Mouse (Mus musculus): ENCODE data around the gene Cyb5b.

Gene Cyb5b

DNA sequence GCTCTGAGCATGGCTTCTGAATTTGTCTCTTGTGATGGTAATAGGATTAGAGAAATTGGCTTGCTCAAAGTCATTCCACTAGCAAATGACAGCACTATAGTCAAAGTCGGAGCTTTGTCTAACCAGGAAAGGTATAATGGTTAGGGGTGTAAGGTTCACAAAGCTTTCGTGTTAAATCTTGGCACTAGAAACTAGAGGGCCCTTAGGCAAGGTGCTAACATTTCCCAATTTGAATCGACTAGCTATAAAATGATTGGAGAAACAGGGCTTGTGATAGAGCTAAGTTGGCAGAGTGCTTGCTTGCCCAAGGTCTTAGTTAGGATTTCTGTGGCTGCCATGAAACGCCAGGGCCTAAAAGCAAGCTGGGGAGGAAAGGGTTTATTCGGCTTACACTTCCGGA lies 20.4 kb upstream of the Cyb5b start:
- DNase-seq (ENCODE audit: low read depth): no peak

DNA sequence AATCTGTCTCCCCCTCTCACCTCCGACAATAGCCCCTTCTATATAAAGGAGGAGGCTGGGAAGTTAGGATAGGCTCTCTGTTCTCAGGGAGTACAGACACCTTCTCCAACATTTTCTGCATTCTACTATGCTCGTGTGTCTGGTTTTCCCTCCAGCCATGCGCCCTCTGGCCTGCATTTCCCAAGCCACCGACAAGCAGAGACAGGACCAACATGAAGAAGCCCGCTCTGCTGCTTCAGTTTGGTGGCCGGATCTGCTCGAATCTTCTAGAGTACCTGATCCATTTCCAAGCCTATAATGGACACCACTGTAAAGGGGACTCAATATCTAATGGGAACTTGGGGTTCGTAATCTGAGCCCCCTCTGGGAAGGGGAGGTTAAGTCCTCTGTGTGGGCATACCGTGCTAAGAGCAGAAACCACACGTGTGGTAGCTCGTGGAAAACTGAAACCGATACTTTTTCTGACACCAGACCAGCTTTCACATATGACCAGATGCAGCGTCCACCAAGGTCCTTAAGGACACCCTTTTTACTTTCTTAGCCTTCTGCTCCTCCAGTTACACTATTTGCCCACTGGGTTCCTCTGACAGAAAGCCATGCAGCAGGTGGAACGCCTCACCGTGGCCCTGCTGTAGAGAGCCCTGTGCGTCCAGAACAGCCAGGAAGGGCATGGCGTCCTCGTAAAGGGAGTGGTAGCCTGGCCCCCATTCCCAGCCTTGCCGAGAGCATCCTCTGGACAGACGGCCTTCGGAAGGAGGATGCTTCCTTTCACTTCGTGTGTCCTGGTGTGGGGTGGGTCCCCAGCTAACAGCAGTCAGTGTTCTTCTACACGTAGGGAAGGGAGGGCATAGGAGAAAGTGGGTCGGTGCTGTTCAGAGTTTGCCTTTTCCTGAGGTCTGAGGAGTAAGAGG lies 17.6 kb upstream of the Cyb5b start:
- DNase-seq (ENCODE audit: low read depth): no peak

GRCm38 (mm10) chr8:107133881-107134280 lies 16.6 kb upstream of the Cyb5b start:
- no peak for DNase-seq (ENCODE audit: low read depth)

DNA sequence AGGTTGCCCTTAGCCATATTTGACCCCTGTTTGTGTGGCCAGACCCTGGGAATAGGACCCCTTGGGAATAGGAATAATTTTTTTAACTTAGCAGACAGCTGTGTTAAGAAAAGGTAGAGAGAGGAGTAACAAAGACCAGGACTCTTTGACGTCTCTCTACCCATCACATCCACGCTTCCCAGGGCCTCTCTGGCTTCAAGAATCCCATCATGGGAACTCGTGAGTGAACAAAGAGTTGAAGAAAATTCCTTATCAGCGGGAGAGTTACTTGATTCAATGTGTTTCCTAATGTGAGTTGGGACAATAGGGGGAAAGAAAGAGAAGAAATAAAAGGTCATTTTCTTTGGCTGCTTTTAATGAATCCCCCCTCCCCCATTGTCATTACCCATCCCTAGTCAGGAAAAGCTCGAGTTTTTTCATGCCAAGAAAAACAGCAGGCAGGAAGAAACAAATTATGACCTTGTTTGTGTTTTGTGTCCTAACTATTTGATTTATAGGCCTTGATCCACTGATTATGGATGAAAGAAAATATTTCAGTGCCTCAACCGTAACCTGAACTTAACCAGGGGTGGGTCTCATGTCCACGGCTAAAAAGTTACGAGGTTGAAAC lies 14.3 kb upstream of the Cyb5b start:
- no peak for DNase-seq (ENCODE audit: low read depth)

DNA sequence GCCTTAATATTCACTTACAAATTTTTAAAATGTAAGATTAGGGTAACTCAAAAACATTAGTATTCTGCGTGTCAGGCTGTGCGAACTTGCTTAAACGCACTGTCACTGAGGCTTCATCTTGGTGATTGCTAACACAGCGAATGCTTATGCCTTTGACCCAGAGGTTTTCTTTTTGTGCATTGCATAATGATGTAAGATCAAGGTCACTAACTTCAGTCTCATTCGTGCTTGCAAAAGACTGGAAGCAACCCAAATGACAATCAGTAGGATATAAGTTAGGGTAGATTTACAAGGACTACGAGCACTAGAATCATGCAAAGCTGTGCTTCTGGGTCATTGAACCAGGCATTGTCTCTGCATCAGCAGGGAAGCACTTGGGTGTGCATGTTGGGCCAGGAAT lies 12.8 kb upstream of the Cyb5b start:
- DNase-seq (ENCODE audit: low read depth): no peak

- DNase-seq (ENCODE audit: low read depth): no peak
These were observed 12.1 kb upstream of the Cyb5b start for GRCm38 (mm10) chr8:107138338-107138737.

DNA sequence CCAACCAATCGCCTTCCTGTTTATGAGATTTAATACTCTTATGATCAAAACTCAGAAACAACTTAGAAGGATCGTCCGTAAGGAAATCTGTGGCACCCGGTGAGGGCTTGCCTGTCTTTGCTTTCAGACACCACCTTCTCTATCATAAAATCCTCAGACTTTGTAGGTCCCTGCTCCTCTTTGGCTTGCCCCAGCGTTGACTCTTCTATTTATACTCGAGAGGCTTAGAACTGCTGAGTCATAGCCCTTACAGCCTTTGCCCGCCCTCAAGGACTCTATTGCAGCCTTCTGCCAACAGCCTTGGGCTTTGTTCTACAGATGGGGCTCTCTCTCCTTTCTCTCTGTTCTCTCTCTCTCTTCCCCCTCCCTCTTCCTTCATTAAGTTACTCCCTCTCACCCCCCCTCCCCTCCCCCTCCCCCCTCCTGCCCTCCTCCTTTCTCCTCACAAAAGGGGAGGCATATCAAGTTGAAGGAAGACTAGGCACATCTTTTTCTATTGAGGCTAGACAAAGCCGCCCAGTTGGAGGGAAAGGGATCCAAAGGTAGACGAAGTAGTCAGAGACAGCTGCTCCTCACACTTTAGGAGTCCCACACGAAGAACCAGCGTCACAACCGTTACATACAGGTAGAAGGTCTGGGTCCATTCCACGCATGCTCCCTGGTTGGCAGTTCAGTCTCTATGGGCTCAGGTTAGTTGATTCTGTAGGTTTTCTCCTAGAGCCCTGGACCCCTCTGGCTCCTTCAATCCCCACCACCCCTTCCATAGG lies 10.6 kb upstream of the Cyb5b start:
- DNase-seq (ENCODE audit: low read depth): no peak

GRCm38 (mm10) chr8:107142539-107142938 lies 7.9 kb upstream of the Cyb5b start:
- no peak for DNase-seq (ENCODE audit: low read depth)

- no peak for DNase-seq (ENCODE audit: low read depth)
These were observed 6.9 kb upstream of the Cyb5b start for GRCm38 (mm10) chr8:107143501-107143900.

- DNase-seq (ENCODE audit: low read depth): no peak
These were observed 4.3 kb upstream of the Cyb5b start for GRCm38 (mm10) chr8:107146186-107146585.

- DNase-seq (ENCODE audit: low read depth): no peak
These were observed 1.6 kb upstream of the Cyb5b start for GRCm38 (mm10) chr8:107148802-107149201.

- DNase-seq (ENCODE audit: low read depth): no peak
These were observed 410 bp upstream of the Cyb5b start for GRCm38 (mm10) chr8:107150057-107150403.

DNA sequence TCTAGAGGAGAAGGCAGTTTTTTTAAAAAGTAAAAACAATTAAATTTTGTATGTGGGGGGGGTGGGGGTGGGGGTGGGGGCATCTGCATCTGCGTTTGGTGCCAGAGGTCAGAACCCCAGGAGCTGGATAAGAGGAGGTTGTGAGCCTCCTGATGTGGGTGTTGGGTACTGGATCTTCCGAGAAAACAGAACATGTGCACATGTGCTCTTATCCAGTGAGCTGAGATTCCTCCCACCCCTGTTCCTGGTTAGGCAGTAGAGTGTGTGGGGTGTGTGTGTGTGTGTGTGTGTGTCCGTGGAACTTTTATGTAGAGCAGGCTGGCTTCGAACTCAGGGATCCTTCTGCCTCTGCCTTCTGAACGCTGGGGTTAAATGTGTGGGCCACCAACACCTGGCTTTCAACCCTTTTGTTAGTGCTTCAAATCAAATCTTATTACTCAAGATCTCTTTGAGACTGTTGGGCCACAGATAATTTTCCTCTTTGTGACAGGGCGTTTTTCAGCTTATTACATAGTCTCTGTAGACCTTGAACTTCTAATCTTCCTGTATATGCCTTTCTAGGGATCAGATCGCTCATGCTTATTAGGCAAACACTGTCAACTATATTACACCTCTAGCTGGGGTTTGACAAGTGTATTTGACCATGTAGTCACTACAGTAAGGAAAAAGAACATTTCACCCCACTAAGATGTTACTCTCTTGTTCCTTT lies 926 bp downstream of the Cyb5b start:
- peak; percentile 39 for DNase-seq (ENCODE audit: low read depth)

DNA sequence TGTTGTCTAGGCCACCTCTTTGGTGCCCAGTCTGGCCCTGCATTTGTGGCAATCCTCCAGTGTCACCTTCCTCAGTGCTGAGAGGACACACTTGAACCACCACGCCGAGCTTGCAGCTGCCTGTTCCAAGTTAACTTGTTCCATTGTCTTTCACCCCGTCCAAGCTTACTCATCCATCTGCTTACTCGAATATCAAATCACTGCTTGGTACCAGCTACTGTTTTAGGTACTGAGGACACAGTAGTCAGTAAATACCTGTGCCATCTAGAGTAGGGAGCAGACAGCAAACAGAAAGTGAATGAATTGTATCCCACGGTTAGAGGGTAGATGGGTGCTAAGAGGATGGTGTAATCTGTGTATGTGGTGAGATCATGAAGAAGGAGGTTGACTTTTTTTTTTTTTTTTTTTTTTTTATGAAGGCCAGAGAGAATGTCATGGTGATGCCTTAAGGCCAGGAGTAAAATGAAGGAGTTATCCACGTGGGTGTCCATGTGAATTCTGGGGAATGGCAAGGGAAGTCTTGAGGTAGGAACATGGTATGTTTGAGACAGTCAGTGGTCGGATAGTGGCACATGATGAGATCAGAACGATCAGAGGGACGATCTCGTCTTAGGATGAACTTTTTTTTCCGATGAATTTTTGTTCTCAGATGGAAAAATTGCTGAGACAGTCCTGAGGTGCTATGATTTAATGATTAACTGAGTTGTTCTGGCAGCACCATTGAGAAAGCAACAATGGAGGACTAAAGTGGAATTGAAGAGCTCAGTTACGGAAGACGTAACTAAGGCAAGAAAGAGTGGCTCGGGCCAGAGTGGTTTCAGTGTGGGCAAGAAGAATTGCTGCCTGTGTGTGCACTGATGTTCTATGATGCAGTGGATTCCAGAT lies 3.1 kb downstream of the Cyb5b start:
- no peak for DNase-seq (ENCODE audit: low read depth)

DNA sequence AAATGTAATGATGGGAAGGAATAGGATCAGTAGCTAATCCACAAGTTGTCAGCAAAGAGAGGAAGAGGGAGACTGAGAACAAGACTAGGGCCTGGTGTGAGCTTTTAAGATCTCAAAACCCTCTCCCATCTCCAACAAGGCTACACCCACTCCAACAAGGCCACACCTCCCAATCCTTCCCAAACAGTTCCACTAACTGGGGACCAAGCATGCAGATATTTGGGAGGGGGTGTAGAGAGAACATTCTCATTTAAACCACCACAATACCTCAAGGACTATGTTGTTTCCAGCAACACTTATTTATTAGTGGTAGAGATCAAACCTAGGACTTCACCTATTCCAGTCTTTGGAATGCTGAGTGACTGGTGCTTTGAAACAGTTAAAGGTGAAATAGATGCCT lies 6.4 kb downstream of the Cyb5b start:
- DNase-seq (ENCODE audit: low read depth): no peak

DNA sequence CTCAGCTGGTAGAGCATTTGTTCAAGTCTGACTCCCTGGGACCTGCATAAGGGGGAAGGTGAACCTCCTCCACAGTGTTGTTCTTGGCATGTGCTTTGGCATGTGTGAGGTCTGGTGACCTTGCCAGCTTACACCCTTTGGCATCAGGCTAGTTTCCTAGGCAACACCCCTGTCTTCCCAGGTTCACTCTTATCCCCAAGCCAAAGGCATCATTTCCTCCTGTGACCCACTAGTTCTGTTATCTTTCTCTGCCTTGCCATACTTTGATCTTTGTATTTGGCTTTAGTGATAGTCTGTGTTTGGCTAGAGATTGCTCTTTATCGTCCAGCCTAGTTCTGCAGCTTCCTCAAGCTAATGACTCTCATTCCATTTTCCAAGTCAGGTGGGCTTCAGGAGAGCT lies 7.4 kb downstream of the Cyb5b start:
- no peak for DNase-seq (ENCODE audit: low read depth)

- no peak for DNase-seq (ENCODE audit: low read depth)
These were observed 8.4 kb downstream of the Cyb5b start for GRCm38 (mm10) chr8:107158890-107159289.

DNA sequence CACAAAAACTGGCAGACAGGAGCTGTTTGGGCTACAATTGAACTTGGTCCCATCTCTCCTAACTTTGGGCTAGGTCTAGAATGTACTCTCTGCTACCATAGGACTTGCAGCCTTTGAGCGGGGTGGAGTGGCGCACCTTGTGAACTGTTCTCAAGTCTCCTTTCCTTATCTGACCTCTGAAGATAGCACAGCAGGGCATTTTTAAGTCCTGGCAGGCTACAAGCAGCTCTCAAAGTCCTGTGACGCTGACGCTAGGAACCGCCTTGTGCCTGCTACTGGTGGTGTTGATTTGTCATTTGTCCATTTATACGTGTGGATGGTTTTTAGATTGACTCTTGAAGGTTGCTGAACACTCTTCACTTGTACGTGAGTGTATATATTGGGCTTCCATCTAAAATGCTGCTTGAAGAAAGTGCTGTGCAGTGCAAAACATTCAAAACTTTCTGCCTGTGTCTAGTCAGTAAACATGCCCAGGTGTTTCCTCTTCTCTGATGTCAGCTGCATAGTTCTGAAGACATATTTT lies 13.9 kb downstream of the Cyb5b start:
- DNase-seq (ENCODE audit: low read depth): peak; percentile 36

GRCm38 (mm10) chr8:107165745-107166144 lies 15.3 kb downstream of the Cyb5b start:
- DNase-seq (ENCODE audit: low read depth): no peak

GRCm38 (mm10) chr8:107167848-107168247 lies 17.4 kb downstream of the Cyb5b start:
- no peak for DNase-seq (ENCODE audit: low read depth)

DNA sequence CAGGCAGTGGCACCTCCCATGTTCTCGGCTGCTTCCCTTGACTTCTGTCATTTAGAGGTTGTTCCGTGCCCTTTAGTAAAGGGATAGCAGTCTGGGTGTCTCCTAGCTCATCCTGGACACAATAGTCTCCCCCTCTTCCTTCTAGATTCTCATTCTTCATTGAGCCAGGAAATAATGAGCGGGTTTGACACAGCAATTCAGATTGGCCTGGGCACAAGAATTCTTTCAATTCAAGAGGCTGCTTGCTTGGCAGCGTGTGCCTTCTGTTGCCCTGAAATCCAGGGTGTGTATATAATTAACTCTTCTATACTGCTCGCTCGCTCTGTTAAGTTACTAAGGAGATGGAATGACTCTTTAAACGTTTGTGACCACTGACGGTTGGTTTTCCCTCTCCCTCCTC lies 21.7 kb downstream of the Cyb5b start:
- no peak for DNase-seq (ENCODE audit: low read depth)

Measured in induced T-regulatory cell, adult 2 months (primary cell).